Mouse (Mus musculus) kidney, postnatal 4 days (tissue): ENCODE results near the gene Flvcr2.

Source experiments
- DNase-seq, 2 experiments: peaks; one replicate each; pipeline ENCODE4 v3.0.0; 2021; ENCODE audit warnings: mixed read lengths in 2 of 2

The Flvcr2 gene

DNA sequence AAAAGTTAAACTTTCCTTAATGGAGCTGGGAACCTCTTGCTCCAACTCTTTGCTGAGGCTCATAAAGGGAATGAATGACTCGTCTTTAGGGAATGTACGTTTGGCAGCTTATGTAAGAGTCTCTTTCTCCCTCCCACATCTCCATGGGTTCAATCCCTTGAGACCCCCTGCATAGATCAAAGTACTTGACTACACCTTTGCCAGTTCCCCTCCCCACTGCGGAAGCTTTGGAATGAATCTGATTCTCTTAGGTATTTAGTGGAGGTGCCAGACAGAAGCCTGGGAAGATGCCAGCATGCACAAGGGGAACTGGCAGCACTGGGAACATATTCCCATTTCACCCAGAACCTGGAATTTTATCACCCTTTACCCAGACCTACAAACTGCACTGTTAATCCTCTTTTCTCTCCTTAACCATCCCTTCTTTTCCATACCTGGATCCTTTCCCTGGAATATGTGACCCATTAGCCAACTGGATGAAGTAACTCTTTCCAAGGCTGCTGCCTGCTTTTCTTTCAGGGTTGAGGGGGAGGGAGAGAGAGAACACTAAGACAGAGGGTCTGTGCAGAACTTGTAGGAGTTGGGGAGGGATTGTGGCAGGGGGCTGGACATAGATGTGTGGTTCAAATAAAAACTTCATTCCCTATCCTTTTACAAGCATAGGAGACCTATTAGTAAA is 113.3 kb downstream of the Flvcr2 start:
- DNase-seq = no peak

DNA sequence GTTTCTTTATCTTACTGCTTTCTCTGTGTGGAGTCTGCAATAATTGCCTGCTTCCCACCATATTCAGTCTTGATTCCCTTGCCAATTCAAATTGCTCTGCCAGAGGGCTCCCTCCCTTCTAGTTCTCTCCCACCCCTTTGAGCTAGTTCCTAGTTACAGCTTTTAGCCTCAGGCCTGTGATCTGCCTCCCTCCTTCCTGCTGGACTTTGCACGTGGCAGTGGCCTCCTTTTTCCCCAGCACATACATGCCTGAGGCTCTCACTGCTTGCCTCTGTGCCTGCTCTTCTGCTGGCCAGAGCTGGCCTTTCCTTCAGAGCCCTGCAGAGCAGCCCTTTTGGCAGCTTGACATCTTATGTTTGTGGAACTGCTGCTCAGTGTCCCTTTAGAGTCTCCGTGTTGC is 116.2 kb downstream of the Flvcr2 start:
- peak in 1 of 2 experiments; percentile 29 for DNase-seq
